Mouse (Mus musculus): Measurements from ENCODE around the gene Lce3f.

GRCm38 (mm10) chr3:92966761-92967160, 25.3 kb upstream of the Lce3f start, which contains the start of gene Lce3e:
- TF ChIP-seq CTCF (conservative IDR thresholded peaks at IDR 0.05; ENCODE audit: low read length), result no peak
- TF ChIP-seq POU5F1 (IDR thresholded peaks at IDR 0.05; ENCODE audit: borderline replicate concordance, low read length), result no peak
